Mouse (Mus musculus): Measurements from ENCODE around the gene Chil3. TPM values are rescaled to one million over a fixed set of nuclear protein-coding genes. Genes with fewer than 3 reads are reported as not detected.
A peak's percentile ranks its signal among the peaks of the same experiment; 100 is the strongest.

Gene Chil3
- polyA plus RNA-seq, 1 experiment from 2014 or later = 0.10 TPM

DNA sequence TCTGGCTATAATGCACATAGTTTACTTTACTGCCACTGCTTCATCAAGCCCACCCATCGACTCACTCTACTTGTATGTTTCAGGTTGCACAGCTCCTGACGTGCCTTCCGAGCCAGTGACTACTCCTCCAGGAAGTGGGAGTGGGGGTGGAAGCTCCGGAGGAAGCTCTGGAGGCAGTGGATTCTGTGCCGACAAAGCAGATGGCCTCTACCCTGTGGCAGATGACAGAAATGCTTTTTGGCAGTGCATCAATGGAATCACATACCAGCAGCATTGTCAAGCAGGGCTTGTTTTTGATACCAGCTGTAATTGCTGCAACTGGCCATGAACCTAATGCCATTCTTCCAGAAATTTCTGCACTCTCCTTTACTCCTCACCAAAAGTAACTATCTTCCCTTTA is 35.7 kb downstream of the Chil3 start:
- ATAC-seq (replicated peaks) = no peak; the same call in 1 of the 2 replicates

DNA sequence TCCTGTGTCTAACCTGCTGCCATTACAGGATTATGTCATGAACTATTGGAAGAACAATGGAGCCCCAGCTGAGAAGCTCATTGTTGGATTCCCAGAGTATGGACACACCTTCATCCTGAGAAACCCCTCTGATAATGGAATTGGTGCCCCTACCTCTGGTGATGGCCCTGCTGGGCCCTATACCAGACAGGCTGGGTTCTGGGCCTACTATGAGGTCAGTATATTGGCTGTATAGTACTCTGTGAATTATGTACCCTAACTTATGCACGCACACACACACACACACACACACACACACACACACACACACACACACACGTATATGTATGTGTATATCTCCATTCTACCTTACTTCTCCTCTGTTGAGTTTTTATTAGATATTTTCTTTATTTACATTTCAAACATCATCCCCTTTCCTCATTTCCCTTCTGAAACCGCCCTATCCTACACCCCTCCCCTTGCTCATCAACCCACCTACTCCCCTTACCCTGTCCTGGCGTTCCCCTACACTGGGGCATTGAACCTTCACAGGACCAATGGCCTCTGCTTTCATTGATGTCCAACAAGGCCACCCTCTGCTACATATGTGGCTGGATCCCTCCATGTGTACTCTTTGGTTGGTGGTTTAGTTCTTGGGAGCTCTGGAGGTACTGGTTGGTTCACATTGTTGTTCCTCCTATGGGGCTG is 38.4 kb downstream of the Chil3 start:
- Histone ChIP-seq H3K4me1 (no peaks in the 10 kb centered on the region), H3K27ac (no peak overlapping the region), H3K9ac (no peak overlapping the region), H3K4me2 (no peak overlapping the region), H3K36me3 (replicated peaks) (no peaks in the 10 kb centered on the region), H3K4me3 (no peak overlapping the region), H3K27me3 (replicated peaks) (no peaks in the 10 kb centered on the region), H3K9me3 (no peaks in the 10 kb centered on the region; the same call in 1 of the 2 replicates)
- 79% methylated on average over 4 of the region's 4 CpGs for WGBS
- ATAC-seq (replicated peaks) = 0 out of 2 replicates have a peak, but pooled peaks have one; percentile 27

More for the DNA sequence above, 35.7 kb downstream of the Chil3 start:
- no peaks in the 10 kb centered on the region for H3K27me3 ChIP-seq (replicated peaks)
- H3K36me3 ChIP-seq (replicated peaks) = no peaks in the 10 kb centered on the region
- 73% methylated on average over 5 of the region's 5 CpGs for WGBS
- H3K4me3 ChIP-seq = no peak overlapping the region
- no peaks in the 10 kb centered on the region for H3K9me3 ChIP-seq
- no peak overlapping the region for H3K27ac ChIP-seq
- no peaks in the 10 kb centered on the region for H3K4me1 ChIP-seq
- no peak overlapping the region for H3K4me2 ChIP-seq
- no peak overlapping the region for H3K9ac ChIP-seq

DNA sequence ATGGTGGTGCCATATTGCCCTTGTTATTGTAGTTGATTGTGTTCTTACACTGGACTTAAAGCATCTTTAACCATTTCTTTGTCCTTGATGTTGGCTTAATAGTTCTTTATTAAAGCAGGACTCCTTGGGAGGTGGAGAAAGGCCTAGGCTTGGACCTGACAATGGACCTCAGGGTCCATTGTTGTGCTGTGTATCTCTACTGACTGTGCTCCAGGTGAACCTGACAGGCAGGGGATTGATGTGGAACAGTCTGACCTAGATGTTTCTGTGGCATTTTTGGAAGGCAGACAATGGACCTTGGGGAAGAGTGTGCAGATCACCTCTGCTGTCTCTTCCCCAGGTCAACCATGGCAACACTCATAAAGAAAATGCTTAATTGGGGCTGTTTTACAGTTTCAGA is 40.4 kb downstream of the Chil3 start:
- ATAC-seq (replicated peaks) = no peak
- Histone ChIP-seq H3K36me3 (replicated peaks) (no peaks in the 10 kb centered on the region), H3K4me2 (no peak overlapping the region), H3K4me3 (no peak overlapping the region), H3K27me3 (replicated peaks) (no peaks in the 10 kb centered on the region), H3K9ac (no peak overlapping the region), H3K9me3 (no peaks in the 10 kb centered on the region; the same call in 1 of the 2 replicates), H3K27ac (no peak overlapping the region), H3K4me1 (no peaks in the 10 kb centered on the region)

DNA sequence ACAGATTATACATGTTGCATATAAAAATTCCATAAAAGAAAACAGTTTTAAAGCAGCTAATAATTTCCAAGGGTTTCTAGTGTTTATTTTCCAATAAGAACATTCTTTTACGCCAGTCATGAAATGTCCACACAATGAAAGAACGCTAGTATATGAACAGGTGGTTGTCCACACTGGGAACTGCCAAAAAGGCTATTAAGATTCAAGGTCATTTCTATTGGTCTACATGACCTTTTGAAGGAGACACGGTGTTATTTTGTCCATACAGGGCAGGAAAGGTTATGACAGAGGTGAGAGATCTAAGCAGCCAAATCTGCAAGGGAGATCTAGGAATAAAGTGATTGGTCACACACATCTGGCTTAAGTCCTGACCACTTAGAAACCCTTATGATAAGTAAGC is 54.4 kb downstream of the Chil3 start, which contains the start of gene Chia1:
Gene Chia1, plus strand, starts transcription at position 301 of the 400 bp plus-strand sequence.
- H3K9ac ChIP-seq = no peak within 1 kb of the TSS
- H3K4me1 ChIP-seq = no peaks in the 10 kb centered on the region
- H3K27ac ChIP-seq = no peak within 1 kb of the TSS
- no peaks in the 10 kb centered on the region for H3K9me3 ChIP-seq
- no peak within 1 kb of the TSS for H3K4me3 ChIP-seq
- 81% methylated on average over 3 of the region's 3 CpGs for WGBS
- no peaks in the 10 kb centered on the region for H3K36me3 ChIP-seq (replicated peaks)
- ATAC-seq (replicated peaks) = no peak
- H3K4me2 ChIP-seq = no peak within 1 kb of the TSS
- H3K27me3 ChIP-seq (replicated peaks) = no peaks in the 10 kb centered on the region

Other genes starting within 250 kb of the Chil3 start
- gene I830077J02Rik, start 234.9 kb downstream of the Chil3 start, polyA plus RNA-seq (2015; fragmentation: Nextera tagmentation; extraction: Ambion mirVana) = 0.34 and 0.38 TPM in 2 replicates
- 100 and 101 TPM in 2 replicates for gene Wdr77, start 208.2 kb downstream of the Chil3 start, polyA plus RNA-seq (2015; fragmentation: Nextera tagmentation; extraction: Ambion mirVana)
- gene Atp5f1, start 207.5 kb downstream of the Chil3 start, polyA plus RNA-seq (2015; fragmentation: Nextera tagmentation; extraction: Ambion mirVana) = 486 and 492 TPM in 2 replicates
- 4.5 and 6.1 TPM in 2 replicates for gene Ovgp1, start 193.9 kb downstream of the Chil3 start, polyA plus RNA-seq (2015; fragmentation: Nextera tagmentation; extraction: Ambion mirVana)
- 6.1 and 6.2 TPM in 2 replicates for gene Pifo, start 152.9 kb downstream of the Chil3 start, polyA plus RNA-seq (2015; fragmentation: Nextera tagmentation; extraction: Ambion mirVana)
- 0.22 TPM in 1 of 2 replicates, not detected in the other for gene Chil5, start 134.8 kb downstream of the Chil3 start, polyA plus RNA-seq (2015; fragmentation: Nextera tagmentation; extraction: Ambion mirVana)
- gene Chia1, start 54.3 kb downstream of the Chil3 start, polyA plus RNA-seq (2015; fragmentation: Nextera tagmentation; extraction: Ambion mirVana) = 1.2 TPM in 2 replicates
- not detected in 2 replicates for gene Chil4, start 51.9 kb upstream of the Chil3 start, polyA plus RNA-seq (2015; fragmentation: Nextera tagmentation; extraction: Ambion mirVana)
- not detected in 2 replicates for gene Chil6, start 238.6 kb upstream of the Chil3 start, polyA plus RNA-seq (2015; fragmentation: Nextera tagmentation; extraction: Ambion mirVana)

All from midbrain, embryonic 15.5 days (tissue).